Mouse (Mus musculus) forebrain, embryonic 16.5 days (tissue): Measurements from ENCODE around the gene Usp28. TPM values are rescaled to one million over a fixed set of nuclear protein-coding genes. Genes with fewer than 3 reads are reported as not detected.

Experiments used
- ATAC-seq: fragments of 200-750 bp; cut with Nextera tagmentation; 2 replicates; pipeline ENCODE4 v1.8.0; 2017; ENCODE audit warnings: mild to moderate bottlenecking, moderate library complexity
- H3K27ac ChIP-seq: fragments of 300-500 bp; sonication (generic); 2 replicates; pipeline ENCODE4 v1.5.1; 2014; ENCODE audit warnings: low read length, control low read depth
- H3K27me3 ChIP-seq: fragments of 300-500 bp; sonication (generic); replicated peaks from 2 replicates; pipeline ENCODE4 v1.6.1; 2014; ENCODE audit warnings: low read length; ENCODE audit not compliant: control insufficient read depth, insufficient read depth
- H3K36me3 ChIP-seq: fragments of 300-500 bp; sonication (generic); 2 replicates; pipeline ENCODE4 v1.6.1; 2014; ENCODE audit not compliant: control insufficient read depth, insufficient read depth
- H3K4me1 ChIP-seq: fragments of 300-500 bp; sonication (generic); replicated peaks from 2 replicates; pipeline ENCODE4 v1.6.1; 2014; ENCODE audit warnings: low read length; ENCODE audit not compliant: control insufficient read depth, insufficient read depth
- H3K4me2 ChIP-seq: fragments of 300-500 bp; sonication (generic); 2 replicates; pipeline ENCODE4 v1.6.1; 2014; ENCODE audit warnings: mild to moderate bottlenecking, low read length, control low read depth
- H3K4me3 ChIP-seq: fragments of 300-500 bp; sonication (generic); replicated peaks from 2 replicates; pipeline ENCODE4 v1.5.1; 2014; ENCODE audit warnings: mild to moderate bottlenecking, low read length, control low read depth
- H3K9ac ChIP-seq: fragments of 300-500 bp; sonication (generic); replicated peaks from 2 replicates; pipeline ENCODE4 v1.6.1; 2014; ENCODE audit warnings: low read depth, low read length, control low read depth
- H3K9me3 ChIP-seq: fragments of 300-500 bp; sonication (generic); 2 replicates; pipeline ENCODE4 v1.6.1; 2016; ENCODE audit warnings: low read length; ENCODE audit not compliant: control insufficient read depth
- WGBS: fragments of 180-500 bp; shearing (Covaris S2); extraction: QIAGEN DNeasy Blood & Tissue Kit; methylation state at CpG from one replicate; pipeline ENCODE4 v1.1.7; 2014; 5-methylcytosine and 5-hydroxymethylcytosine counted together
- polyA plus RNA-seq: library from polyadenylated mRNA; unstranded; fragments of >200 nt; fragmentation: Nextera tagmentation; extraction: Ambion mirVana; gene quantifications from 2 replicates; pipeline ENCODE4 v1.2.1, GENCODE M21; 2015

Usp28 gene
- polyA plus RNA-seq, 1 experiment from 2014 or later: 40.5 TPM

DNA sequence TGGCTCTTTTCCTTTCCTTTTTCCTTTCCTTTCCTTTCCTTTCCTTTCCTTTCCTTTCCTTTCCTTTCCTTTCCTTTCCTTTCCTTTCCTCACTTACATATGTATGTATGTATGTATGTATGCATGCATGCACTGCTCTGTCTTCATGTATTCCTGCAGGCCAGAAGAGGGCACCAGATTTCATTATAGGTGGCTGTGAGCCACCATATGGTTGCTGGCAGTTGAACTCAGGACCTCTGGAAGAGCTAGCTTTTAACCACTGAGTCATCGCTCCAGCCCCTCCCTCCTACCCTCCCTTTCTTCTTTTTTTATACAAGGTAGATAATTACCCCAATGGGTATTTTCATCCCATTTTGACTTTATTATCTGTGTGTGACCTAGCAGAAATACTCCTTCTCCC lies 10.6 kb downstream of the Usp28 start:
- Histone ChIP-seq H3K4me2 (no peak overlapping the region), H3K9me3 (no peaks in the 10 kb centered on the region), H3K4me1 (no peaks in the 10 kb centered on the region), H3K27me3 (no peaks in the 10 kb centered on the region), H3K27ac (no peak overlapping the region), H3K9ac (no peak overlapping the region), H3K36me3 (no peaks in the 10 kb centered on the region), H3K4me3 (no peak overlapping the region)
- WGBS: 87% methylated on average over 1 of the region's 1 CpGs
- no peak for ATAC-seq

DNA sequence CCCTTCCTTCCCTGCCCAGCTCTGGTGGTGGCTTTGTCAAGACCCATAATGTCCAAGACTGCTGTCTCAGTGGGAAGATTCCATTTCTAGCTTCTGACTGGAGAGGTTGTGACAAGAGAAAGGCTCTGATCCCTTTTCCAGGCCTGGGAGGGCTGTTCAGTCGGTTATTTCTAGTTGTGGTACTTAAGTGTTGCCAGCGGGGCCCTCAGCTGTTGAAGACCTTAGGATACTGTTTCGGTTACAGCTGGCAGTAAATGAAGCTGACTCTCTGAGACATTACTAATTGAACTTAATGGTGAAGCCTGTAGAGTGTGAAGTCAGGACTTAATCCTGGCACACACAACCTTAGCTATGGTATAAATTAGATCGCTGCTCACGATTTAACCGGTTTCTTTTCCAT lies 14.1 kb downstream of the Usp28 start:
- 82% methylated on average over 6 of the region's 6 CpGs for WGBS
- H3K36me3 ChIP-seq: 0 out of 2 replicates have a peak, but pooled peaks cover 5% of the 10 kb centered on the region
- no peaks in the 10 kb centered on the region for H3K27me3 ChIP-seq
- ATAC-seq: no peak
- no peak overlapping the region for H3K27ac ChIP-seq
- H3K4me2 ChIP-seq: no peak overlapping the region
- H3K9me3 ChIP-seq: no peaks in the 10 kb centered on the region
- no peaks in the 10 kb centered on the region for H3K4me1 ChIP-seq
- no peak overlapping the region for H3K9ac ChIP-seq
- H3K4me3 ChIP-seq: no peak overlapping the region

DNA sequence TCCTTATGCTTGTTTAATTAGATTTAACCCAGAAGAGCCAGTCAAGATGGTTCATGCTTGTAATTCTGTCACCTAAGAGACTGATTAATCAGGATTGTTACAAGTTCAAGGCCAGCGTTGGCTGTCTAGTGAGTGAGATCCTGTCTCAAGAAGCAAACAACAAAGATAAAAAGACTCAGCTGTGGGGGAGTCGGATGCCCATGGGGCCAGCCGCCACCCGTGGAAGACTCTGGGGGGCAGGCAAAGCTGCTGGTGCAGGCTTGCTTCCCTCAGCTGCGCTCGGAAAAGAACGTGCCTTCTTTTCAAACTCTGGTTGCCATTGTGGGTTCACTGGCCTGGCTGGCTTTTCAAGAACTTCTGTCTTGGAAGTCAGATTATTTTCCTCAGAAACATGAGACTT lies 30.6 kb downstream of the Usp28 start:
- Histone ChIP-seq H3K36me3 (peaks cover 28% of the 10 kb centered on the region), H3K9me3 (no peaks in the 10 kb centered on the region), H3K27ac (no peak overlapping the region), H3K9ac (no peak overlapping the region), H3K4me1 (no peaks in the 10 kb centered on the region), H3K4me3 (no peak overlapping the region), H3K4me2 (no peak overlapping the region), H3K27me3 (no peaks in the 10 kb centered on the region)
- ATAC-seq: no peak
- WGBS: 83% methylated on average over 7 of the region's 7 CpGs

DNA sequence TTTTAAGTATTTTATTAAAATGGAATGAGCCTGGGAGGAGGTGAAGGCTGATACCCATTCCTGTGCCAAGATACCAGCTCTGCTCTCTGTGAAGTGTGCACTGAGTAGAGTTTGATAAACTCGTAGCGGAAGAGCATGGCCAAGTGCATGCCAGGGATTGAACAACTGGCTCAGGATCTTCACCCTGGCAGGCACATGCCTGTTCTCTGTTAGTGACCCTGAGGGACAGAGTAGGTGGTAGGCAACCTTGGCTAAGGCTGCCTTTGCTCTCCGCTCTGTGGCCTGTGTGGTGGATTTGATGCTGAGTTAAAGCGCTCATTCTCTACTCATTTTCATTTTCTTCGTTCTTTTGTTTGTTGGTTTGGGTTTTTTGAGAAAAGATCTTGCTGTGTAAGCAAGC lies 36.1 kb downstream of the Usp28 start:
- no peak for ATAC-seq
- Histone ChIP-seq H3K36me3 (peaks cover 10% of the 10 kb centered on the region), H3K27ac (no peak overlapping the region), H3K4me1 (no peaks in the 10 kb centered on the region), H3K9me3 (no peaks in the 10 kb centered on the region), H3K4me3 (no peak overlapping the region), H3K27me3 (no peaks in the 10 kb centered on the region), H3K4me2 (no peak overlapping the region), H3K9ac (no peak overlapping the region)
- 93% methylated on average over 5 of the region's 5 CpGs for WGBS

DNA sequence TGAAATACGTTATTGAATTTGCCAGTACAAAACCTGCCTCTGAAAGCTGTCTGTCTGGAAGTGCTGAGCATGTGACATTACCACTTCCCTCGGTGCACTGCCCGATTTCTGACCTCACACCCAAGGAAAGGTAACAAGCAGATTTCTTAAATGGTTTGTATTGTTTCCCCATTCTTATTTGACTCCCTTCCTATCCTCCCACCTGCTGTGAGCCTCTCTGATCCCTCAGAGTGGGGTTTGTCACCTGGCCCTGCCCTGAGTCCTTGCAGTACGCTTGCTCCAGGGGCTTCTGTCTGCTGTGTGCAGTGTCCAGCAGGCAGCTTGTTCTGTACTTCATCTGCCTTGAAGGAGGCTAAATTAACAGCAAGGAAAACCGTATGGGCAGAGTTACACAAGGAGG lies 38.8 kb downstream of the Usp28 start:
- no peak for ATAC-seq
- 84% methylated on average over 5 of the region's 5 CpGs for WGBS
- Histone ChIP-seq H3K4me2 (no peak overlapping the region), H3K4me3 (no peak overlapping the region), H3K9ac (no peak overlapping the region), H3K4me1 (no peaks in the 10 kb centered on the region), H3K9me3 (no peaks in the 10 kb centered on the region), H3K36me3 (peaks cover 14% of the 10 kb centered on the region), H3K27me3 (no peaks in the 10 kb centered on the region), H3K27ac (no peak overlapping the region)

DNA sequence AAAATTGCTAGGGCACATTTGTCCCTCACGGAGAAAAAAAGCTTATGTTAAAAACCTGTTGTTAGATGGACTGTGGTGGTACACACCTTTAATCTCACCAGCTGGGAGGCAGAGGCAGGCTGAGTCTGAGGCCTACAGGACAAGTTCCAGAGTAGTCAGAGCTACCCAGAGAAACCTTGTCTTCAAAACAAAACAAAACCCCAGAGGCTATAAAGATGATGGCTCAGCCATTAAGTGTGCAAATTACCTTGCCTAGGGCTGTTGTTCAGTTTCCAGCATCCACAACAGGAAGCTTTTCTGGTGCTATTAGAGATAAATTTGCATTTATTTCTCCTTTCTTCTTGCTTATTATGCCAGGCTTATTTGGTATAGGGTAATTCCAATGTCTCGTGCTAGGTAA lies 39.4 kb downstream of the Usp28 start:
- Histone ChIP-seq H3K27me3 (no peaks in the 10 kb centered on the region), H3K4me2 (no peak overlapping the region), H3K4me3 (no peak overlapping the region), H3K4me1 (no peaks in the 10 kb centered on the region), H3K36me3 (peaks cover 14% of the 10 kb centered on the region), H3K27ac (no peak overlapping the region), H3K9ac (no peak overlapping the region), H3K9me3 (no peaks in the 10 kb centered on the region)
- WGBS: 79% methylated on average over 2 of the region's 2 CpGs
- no peak for ATAC-seq

DNA sequence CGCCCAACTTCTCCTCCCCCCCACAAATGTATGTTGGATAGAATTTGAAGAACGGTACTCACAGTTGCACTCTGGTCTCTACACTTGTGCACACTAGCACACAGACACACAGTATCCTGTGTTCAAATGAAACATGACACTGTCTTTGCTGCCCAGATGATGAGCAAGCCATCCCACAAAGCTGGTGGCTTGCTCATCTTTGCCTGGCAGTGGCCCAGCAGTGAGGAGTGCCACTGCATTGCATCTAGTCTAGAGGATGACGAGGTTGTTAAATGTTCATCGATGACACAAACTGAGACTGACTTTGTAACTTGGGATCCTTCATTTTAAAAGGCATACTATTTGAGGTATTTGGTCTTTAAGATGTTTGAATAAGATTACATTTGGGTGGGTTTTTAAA lies 49.6 kb downstream of the Usp28 start:
- no peaks in the 10 kb centered on the region for H3K9me3 ChIP-seq
- no peak overlapping the region for H3K9ac ChIP-seq
- no peak overlapping the region for H3K27ac ChIP-seq
- H3K4me2 ChIP-seq: no peak overlapping the region
- no peak for ATAC-seq
- peaks cover 26% of the 10 kb centered on the region for H3K36me3 ChIP-seq
- no peaks in the 10 kb centered on the region for H3K27me3 ChIP-seq
- H3K4me3 ChIP-seq: no peak overlapping the region
- no peaks in the 10 kb centered on the region for H3K4me1 ChIP-seq
- WGBS: 93% methylated on average over 4 of the region's 4 CpGs

DNA sequence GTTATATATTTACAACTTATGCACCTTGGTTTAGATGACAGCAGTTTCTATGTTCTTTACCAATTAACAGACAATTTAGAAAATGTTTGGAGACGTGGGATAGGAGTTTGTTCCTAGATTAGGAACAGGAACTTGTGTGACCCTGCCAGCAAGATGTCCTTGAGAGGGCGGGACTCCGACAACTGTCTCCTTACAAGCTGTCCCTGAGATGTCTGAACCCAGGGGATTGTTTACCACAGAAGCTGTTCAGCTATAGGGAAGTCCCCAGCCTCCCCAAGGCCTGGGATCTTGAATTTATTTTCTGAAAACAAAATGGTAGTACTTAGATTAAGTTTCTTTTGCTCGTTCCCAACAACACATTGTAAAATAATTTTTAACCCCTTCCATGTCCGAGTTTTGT lies 65.7 kb downstream of the Usp28 start:
- Histone ChIP-seq H3K36me3 (no peaks in the 10 kb centered on the region), H3K4me2 (no peak overlapping the region), H3K27me3 (no peaks in the 10 kb centered on the region), H3K4me1 (peaks cover 4% of the 10 kb centered on the region), H3K27ac (no peak overlapping the region), H3K4me3 (no peak overlapping the region), H3K9ac (no peak overlapping the region), H3K9me3 (no peaks in the 10 kb centered on the region)
- 79% methylated on average over 5 of the region's 5 CpGs for WGBS
- ATAC-seq: no peak

DNA sequence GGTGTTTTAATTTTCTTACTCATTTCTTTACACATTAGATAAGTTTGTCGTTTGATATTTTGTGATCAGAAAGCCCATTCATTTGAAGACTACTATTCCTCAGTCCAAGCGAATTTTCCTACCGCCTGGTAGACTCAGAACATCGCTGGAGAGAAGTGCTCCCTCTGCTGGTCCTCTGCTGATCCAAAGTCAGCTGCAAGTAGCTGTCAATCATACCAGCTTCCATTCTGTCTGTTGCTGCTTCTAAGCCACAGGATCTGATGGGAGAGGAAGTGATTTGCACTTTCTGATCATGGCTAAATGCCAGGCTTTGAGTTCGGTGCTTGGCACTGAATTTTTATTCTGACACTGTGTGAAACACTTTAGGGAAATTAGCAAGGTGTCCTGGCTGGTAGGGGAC lies 66.2 kb downstream of the Usp28 start:
- H3K36me3 ChIP-seq: no peaks in the 10 kb centered on the region
- H3K4me1 ChIP-seq: peaks cover 8% of the 10 kb centered on the region
- no peak overlapping the region for H3K4me2 ChIP-seq
- H3K9me3 ChIP-seq: no peaks in the 10 kb centered on the region
- H3K27ac ChIP-seq: no peak overlapping the region
- 9% methylated on average over 5 of the region's 5 CpGs for WGBS
- no peak for ATAC-seq
- no peak overlapping the region for H3K4me3 ChIP-seq
- H3K9ac ChIP-seq: no peak overlapping the region
- H3K27me3 ChIP-seq: no peaks in the 10 kb centered on the region

DNA sequence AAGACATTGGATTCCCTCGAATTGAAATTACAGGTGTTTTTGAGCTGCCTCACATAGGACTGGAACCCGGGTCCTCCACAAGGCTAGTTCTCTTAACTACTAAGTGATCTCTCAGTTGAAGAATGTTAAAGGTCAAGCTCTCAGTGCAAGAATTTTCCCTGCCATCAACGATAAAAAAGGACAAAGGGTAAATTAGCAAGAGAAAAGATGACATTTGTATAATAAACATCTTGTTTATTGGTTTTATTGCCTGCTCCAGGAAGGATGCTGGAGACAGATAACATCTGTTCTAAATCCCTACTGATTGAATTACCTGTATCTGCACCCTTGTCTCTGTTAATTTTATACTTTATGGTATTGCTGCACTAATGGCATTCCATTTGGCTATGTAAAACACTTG lies 68.9 kb downstream of the Usp28 start:
- Histone ChIP-seq H3K4me2 (no peak overlapping the region), H3K36me3 (peaks cover 2% of the 10 kb centered on the region; the same call in 1 of the 2 replicates), H3K27me3 (no peaks in the 10 kb centered on the region), H3K27ac (no peak overlapping the region), H3K4me1 (peaks cover 13% of the 10 kb centered on the region), H3K4me3 (no peak overlapping the region), H3K9ac (no peak overlapping the region), H3K9me3 (no peaks in the 10 kb centered on the region)
- WGBS: 83% methylated on average over 3 of the region's 3 CpGs
- no peak for ATAC-seq
